Mouse (Mus musculus) liver, embryonic 14.5 days (tissue): Measurements from ENCODE around the gene Fbf1.

ENCODE experiments used
- CTCF ChIP-seq: IDR thresholded peaks from 2 replicates; pipeline ENCODE4 v1.5.1; 2016; ENCODE audit warnings: antibody characterized with exemption, low read depth, control low read depth
- EP300 ChIP-seq: IDR thresholded peaks from 2 replicates; pipeline ENCODE4 v1.6.1; 2016; ENCODE audit warnings: antibody characterized with exemption, low read depth

GRCm38 (mm10) chr11:116134171-116134570 lies 33.8 kb downstream of the Fbf1 start:
- no peak for TF ChIP-seq CTCF
- no peak for TF ChIP-seq EP300
